Mouse (Mus musculus): ENCODE results near the gene Aox4.

Gene Aox4

DNA sequence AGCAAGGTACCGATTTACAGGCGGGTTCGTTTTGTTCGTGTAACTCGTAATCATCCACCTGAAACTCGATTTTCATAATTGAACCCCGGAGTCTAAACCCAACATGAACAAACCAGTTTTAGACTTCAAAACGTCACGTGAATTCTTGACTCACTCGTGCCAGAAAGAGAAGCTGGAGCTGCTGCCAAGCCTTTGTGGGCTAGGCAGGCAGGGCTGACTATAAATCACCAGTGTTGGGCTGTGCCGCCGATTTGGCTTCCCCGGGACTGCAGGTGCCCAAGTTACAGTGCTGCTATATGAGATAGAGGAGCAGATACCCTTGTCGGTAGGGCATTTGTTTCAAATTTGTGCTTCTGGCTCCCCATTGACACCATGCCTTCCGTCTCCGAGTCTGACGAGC is at the start of gene Aox4:
Gene Aox4, plus strand, starts transcription at position 195 of the 400 bp plus-strand sequence.
- DNase-seq (ENCODE audit: low spot score in 2 of 2), result no peak

DNA sequence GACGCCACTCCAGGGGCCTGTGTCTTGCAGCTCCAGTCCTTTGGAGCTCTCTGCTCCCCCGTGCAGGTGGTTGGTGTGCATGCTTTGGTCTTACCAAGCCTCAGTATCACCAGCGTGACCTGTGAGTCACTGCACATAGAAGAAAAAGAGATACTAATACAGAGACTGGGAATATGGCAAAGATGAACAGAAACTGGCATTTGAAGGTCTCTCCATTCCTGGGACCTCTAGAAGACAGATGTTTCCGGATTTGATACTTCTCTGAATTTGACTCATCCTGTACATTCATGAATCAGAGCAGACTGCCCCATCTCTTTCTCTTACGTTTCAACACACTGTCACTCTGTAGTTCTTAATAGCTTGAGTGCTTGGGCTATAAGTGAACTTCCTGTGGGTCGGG is 40.3 kb upstream of the Aox4 start:
- no peak for DNase-seq (ENCODE audit: low spot score in 2 of 2)

DNA sequence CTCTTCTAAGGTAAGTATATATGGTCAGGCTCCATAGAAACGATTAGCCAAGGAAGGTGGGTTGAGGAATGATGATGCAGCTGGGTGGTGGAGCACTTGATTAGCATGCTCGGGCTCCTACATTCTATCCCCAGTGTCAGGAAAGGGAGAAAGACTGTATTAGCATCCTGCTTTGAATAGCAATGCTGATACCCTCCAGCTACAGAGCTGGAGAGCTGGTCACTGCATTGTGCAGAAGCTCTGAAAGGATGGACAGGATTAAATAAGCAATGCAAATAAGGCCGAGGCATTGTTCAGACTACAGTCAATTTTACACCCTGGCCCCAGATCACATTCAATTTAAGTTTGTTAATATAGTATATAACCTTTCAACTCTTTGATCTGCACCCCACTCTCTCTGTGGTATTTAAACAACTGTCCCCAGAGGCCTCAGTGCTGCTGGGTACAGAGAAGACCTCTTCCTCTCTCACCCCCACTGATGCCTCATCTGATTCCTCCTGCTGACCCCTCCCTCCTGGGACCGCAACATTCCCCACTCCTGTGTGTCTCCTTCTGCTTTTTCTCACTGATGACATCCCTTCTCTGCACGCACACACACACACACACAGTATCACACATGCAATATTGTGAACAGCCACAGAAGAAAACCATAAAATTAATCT is 21.6 kb upstream of the Aox4 start:
- no peak for DNase-seq (ENCODE audit: low spot score in 2 of 2)

DNA sequence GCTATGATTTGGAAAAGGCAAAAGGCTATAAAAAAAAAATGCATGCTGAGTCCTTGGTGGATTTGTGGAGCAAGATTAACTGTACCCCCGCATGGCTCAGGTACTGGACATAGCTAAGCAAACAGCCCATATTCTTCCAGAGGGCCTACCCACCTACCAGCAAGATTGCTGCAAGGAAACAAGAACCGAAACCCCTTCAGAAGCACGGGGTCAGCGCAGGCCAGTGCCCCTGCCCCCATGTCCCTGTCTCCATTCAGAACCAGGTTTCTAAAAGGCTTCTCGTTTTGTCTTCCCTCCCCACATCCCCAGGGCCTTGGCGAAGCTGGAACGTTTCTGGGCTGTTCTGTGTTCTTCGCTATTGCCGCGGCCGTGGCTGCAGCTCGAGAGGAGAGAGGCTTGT is 15.9 kb upstream of the Aox4 start:
- no peak for DNase-seq (ENCODE audit: low spot score in 2 of 2)

DNA sequence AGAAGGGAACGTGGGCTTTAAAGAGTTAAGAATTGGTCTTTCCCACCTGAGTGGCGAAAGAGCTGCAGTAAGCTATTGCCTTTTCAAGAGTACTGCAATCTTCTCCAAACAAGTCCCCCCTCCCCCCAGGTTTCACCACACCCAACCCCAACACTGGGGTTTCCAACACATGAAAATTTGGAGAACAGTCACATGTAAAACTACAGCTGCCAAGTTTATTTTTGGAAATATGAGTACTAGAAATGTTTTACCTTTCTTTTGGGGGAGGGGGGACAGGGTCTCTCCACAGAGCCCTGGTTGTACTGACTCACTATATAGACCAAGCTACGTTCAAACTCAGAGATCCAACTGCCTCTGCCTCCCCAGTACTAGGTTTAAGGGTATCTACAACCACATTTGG is 15.2 kb upstream of the Aox4 start:
- no peak for DNase-seq (ENCODE audit: low spot score in 2 of 2)

DNA sequence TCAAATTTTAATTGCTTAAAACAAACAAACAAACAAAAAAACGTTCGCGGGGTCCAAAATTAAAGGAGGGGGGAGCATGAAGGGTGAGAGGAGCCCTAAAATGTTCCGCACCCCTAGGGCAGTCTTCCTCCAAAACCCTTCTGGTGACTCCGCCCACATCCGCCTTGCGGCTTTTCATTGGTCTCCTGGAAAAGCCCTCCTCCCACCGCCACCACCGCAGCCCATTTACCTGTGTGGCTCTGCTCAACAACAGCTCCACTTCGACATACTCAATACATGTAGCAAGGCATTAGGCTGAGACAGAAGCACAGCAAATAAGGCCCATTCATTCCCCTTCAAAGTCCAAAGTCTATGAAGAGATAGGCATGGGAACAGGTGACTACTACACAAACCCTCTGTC is 14.7 kb upstream of the Aox4 start:
- peak; percentile 9 to 61 for DNase-seq (ENCODE audit: low spot score in 2 of 2)

DNA sequence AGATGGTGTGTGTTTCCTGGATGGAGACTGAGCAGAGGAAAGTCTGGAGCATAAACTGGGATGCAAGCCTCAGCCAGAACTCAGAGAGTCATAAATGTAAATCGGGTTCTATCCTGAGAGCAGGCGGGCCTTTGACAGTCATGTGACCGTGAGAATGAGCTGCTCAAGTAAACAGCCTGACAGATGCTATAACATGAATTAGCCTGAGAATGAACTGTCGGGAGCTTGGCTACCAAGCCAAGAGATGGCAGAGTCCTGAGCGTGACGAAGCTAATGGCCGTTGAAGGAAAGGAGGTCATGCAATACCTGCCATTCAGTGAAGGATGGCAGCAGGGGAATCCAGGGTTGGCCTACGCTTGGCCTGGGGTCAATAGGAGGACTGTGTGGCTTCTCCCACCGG is 13.2 kb upstream of the Aox4 start:
- no peak for DNase-seq (ENCODE audit: low spot score in 2 of 2)

DNA sequence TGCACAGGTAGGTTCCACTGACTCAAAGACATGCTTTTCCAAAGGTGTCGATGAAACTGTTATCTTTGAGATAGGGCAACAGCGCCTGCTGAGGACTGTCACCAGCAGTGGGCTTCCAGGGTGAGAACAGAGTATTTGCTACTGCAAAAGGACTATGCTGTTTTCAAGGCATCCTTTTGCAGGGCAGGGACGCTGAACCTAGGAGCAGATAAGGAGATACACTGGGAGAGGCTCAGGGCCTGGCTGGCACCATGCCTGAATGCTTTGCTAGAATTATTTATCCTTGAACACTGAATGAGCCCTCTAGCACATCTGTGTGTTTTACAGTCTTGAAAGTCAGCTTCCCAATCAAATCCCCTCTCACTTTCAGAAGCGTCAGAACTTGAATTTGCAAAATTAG is 11.8 kb upstream of the Aox4 start:
- no peak for DNase-seq (ENCODE audit: low spot score in 2 of 2)

DNA sequence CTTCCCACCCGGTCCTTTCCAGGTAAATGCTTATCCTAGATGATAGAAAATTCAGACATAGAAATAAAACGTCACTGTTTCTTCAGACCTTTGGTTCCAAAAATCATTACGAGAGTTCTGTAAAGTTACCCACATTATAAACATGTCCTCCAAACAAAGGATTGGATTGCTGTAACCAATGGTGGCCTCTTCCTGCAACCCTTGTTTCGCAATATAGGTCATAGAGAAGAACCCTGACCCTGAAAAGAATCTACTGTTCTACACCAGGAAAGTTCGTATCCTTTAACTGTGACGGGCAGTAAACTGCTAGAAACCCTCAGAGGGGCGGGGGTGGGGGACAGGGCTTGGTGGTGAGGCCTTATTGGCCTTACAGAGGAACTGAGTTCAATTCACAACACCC is 2.6 kb downstream of the Aox4 start:
- DNase-seq (ENCODE audit: low spot score in 2 of 2), result no peak

DNA sequence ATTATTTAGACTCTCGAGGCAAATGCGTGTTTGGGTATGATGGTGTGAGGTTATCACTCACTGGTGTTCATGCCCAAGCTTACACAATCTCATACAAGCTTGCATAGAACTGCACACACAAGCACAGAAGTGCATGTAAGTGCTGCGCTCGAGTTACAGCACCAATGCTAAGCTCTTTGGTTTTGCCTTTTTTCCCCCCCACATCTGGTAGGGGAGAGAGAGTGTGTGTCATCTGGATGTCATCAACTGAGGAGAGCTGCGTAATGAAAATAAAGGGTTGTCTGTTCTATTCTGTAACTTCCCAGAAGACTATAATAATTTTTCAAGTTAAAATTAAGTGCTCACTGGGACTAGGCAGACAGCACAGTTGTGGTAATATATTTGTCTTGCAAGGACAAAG is 3.6 kb downstream of the Aox4 start:
- no peak for DNase-seq (ENCODE audit: low spot score in 2 of 2)

DNA sequence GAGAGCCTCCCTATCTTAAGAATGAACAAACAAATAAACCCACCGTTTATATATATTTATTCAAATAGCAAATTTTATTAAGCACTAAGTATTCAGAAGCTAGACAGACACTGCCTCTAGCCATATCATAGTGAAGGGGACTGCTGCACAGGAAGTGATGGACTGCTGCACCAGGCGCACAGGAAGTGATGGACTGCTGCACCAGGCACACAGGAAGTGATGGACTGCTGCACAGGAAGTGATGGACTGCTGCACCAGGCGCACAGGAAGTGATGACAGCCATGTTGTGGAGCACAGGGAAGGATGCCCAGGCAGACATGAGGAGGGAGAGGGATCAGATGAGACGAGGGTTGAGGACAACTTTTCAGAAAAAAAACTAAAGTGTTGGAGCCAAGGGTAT is 5.2 kb downstream of the Aox4 start:
- DNase-seq (ENCODE audit: low spot score in 2 of 2), result no peak

DNA sequence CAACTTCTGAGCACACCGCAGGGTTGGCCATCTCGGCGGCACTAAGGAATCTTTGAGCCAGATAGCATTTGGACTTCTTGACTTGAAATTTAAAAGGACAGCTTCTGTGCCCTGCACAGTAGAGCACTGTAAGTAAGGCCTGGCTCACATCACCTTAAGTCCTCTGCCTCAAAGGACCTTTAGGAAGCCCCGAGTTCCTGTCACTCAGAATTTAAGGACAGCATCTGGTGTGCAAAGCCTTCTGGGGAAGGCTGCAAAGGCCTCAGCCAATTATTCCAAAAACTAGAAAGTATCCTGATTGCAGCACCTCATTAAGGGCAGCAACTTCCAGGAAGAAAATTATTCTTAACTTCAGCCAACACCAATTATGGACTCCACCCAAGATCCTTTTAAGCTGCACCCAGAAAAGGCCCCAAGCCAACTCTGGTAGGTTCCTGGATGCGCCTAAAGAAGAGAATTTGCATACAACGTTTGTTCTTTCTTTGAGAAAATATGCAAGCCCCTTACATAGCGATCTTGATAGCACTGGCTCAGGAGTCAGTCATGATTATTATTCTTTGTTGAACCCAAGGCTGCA is 5.8 kb downstream of the Aox4 start:
- DNase-seq (ENCODE audit: low spot score in 2 of 2), result no peak

DNA sequence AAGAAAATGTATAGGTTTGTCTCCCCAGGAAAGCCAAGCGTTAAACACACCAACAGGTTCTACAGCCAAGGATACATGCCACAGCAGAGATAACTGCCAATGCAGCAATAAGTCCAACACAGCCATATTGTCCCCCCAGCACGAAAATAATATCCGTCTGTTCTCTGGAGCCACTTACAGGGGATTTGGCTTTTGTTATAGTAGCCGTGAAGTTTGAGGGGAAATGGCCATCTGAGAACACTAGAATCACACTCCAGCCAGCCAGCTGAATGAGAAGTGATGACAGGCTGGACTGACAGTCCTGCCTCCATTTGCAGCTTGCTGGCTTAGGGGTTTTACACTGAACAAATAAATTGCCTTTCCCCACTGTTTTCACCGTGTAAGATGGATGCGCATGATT is 10.9 kb downstream of the Aox4 start:
- DNase-seq (ENCODE audit: low spot score in 2 of 2), result no peak

DNA sequence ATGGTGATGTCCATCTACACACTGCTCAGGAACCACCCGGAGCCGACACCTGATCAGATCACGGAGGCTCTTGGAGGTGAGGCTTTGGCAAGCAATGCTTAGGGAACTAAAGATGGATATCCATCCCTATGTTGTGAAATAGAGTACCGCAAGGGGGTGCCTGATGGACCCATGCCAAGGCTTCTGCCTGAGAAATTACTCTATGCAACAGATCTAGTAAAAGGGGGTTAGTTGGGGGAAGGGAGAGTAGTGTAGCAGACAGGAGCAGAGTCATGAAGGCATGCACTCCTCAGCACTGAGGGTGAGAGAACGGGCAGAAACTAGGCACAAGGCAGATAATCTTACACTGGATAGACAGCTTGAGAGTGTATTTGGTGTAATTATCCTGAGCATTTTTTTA is 11.7 kb downstream of the Aox4 start:
- no peak for DNase-seq (ENCODE audit: low spot score in 2 of 2)

DNA sequence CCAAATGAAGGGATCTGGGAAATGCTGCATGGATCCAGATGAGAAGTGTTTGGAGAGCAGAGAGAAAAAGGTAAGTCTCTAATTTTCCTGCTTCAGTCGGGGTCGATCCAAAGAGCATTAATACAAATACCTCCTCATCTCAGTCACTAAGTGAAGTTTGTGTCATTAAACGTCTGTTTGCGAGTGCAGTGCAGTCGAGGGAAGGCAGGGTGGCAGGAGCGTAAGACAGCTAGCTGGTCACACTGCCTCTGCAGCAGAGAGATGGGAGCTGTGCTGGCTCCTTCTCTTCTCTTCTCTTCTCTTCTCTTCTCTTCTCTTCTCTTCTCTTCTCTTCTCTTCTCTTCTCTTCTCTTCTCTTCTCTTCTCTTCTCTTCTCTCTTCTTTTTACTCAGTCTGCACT is 17.9 kb downstream of the Aox4 start:
- no peak for DNase-seq (ENCODE audit: low spot score in 2 of 2)

DNA sequence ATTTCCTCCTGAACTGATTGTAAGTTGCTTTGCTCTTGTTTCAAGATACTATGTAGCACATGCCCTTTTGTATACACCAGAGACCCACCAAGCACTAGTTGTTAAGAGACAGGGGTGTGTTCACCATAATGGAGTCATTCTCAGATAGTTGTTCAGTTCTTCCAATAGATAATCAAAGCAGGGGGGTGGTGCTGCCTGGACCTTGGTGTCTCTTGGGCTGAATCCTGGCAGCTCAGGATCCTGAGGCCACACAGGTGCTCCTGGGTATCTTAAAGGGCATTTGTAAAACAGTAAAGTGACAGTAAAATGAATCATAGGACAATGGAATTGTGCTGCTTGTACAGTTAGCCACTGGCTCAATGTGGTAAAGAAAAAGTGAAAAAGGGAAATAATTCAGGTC is 18.7 kb downstream of the Aox4 start:
- no peak for DNase-seq (ENCODE audit: low spot score in 2 of 2)

DNA sequence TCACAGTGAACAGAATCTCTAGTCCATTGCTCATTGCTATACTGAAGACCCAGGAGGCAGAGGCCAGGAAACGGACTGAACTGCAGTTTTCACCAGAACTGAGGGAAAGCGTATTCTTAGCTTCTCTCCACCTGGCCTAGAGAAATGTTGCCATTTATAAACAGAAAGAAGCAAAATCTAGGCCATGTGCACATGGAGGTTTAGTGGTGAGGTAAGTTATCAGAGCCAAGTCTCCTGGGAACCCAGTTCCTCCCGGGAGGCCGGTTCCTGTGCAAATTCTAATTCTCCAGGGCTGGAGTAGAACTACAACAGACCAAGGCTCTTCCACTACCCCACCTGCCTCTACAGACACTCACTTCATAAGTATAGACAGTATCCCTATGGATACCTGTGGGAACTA is 19.6 kb downstream of the Aox4 start:
- DNase-seq (ENCODE audit: low spot score in 2 of 2), result no peak

DNA sequence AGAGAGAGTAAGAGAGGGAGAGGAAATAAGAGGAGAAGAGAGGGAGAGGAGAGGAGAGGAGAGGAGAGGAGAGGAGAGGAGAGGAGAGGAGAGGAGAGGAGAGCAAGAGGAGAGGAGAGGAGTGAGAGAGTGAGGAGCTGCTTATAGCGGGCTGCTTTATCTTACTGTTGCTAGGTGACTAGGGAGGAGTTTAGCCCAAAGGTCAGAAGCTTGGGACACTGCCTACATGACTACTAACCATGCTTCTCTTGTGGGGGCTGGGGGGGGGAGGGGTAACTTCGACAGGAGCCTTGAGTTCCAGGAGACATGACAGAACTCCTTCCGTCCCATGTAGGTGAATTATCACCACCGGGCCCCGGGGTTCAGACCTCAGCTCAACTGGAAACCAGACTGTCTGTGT is 20.3 kb downstream of the Aox4 start:
- no peak for DNase-seq (ENCODE audit: low spot score in 2 of 2)

DNA sequence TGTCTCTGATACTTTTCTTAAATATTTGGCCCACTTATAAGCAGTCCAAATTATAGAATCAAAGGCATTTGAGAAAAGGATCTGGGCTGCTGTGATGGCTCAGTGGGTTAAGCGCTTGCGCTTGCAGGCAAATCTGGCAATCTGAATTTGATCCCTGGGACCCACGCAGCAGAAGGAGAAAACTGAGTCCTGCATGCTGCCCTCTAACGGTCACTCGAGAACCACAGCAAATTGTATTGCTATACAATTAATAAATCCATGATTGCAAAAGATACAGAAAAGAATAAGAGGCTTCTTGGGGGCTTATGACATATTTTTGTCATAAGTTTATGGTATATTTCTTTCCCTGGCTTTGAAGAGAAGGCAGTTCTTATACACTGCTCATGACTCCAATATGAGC is 25.2 kb downstream of the Aox4 start:
- DNase-seq (ENCODE audit: low spot score in 2 of 2), result no peak

DNA sequence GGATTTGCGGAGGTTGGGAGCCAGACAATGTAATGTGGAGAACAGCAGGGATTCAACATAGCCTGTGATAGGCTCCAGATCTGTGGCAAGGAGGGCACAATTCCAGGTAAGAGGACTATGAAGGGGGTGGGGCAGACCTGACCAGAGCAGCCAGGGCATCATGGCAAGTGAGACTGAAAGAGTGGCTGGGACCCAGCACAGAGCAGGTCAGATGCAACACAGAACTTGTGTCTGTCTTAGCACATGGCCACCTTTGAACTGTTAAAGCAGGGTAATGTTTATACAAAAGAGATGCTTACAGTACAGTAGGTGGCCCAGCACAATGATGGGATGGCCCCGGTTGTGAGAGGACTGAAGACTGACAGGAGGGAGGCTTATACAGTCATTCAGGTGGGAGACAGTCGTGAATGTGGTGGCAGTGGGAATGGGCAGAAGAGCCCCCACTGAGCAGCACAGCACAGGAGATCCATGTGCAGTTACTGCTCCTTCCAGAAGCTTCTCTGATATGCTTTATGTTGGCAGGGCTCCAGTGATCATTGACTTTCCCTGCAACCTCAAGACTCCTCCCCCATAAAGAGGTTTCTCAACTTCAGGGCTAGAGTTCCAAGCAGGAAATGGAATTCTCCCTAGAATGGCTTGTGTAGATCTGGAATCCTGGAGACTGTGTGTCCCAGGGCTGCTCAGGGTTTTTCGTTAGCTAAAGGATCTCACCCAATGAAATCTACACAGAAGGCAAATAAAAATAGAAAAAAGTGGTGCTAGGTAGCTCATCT is 27.5 kb downstream of the Aox4 start:
- peak; percentile 6 to 26 for DNase-seq (ENCODE audit: low spot score in 2 of 2)

DNA sequence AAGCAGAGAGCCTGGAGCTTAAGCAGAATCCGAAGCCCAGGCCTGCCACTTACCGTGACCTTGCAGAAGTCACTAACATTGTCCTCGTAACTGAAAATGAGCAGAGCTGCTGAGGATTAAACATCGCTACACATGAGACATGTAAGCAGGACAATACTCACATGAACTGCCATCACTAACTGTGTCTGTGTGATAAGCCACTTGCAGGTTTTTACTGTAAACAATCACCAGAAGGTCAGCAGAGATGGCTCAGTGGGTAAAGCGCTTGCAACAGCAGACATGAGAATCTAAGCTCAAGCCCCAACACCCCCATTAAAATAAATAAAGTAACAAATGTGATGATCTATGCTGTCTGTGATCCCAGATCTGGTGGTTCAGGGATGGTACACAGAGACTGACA is 28.2 kb downstream of the Aox4 start:
- DNase-seq (ENCODE audit: low spot score in 2 of 2), result no peak

DNA sequence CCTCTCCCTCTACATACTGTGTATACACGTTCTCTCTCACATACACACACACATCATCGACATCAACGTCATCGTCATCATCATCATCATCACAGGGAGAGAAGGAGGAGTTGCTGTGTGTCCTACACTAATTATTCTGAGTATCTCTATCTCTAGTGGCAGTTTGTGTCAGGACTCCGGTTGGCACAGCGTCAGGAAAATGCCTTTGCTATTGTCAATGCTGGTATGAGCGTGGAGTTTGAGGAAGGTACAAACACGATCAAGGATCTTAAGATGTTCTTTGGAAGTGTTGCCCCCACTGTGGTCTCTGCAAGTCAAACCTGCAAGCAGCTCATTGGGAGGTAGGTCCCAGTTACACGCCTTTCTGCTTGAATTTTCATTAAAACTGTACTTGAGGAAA is 28.8 kb downstream of the Aox4 start:
- DNase-seq (ENCODE audit: low spot score in 2 of 2), result no peak

DNA sequence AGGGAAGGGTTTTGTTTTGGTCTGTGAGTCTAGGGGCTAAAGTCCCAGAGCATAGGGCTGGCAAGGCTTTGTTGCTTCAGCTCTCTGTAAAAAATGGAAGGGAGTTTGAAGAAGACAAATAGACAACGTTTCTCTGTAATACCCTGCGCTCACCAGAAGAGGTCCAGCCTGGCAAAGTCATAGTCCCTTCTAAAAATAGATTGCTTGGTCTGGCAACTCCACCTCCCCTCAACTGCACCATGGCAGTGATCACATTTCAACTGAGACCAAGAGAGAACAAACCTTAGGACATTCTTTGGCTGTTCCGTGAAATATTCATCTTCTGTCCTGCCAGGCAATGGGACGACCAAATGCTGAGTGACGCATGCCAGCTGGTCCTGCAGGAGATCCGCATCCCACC is 30.1 kb downstream of the Aox4 start:
- no peak for DNase-seq (ENCODE audit: low spot score in 2 of 2)

Measured in spleen, postnatal 10 days (tissue).